Mouse (Mus musculus) adrenal gland, adult (tissue): ENCODE data around the gene Fam198b.

Experiments
- DNase-seq, 2 experiments: peaks; one replicate each; pipeline ENCODE4 v3.0.0; 2022 to 2023; ENCODE audit warnings: low spot score in 1 of 2; ENCODE audit not compliant: inconsistent age in 2 of 2

Gene Fam198b

GRCm38 (mm10) chr3:79884761-79885189 lies 442 bp downstream of the Fam198b start:
- peak; percentile 68 to 88 for DNase-seq

GRCm38 (mm10) chr3:79885686-79886356 lies 1.5 kb downstream of the Fam198b start:
- DNase-seq: peak; percentile 62 to 84

- peak; percentile 35 to 60 for DNase-seq
These were observed 2.2 kb downstream of the Fam198b start for GRCm38 (mm10) chr3:79886357-79887091.

GRCm38 (mm10) chr3:79887161-79887855 lies 3.0 kb downstream of the Fam198b start:
- no peak for DNase-seq

- no peak for DNase-seq
These were observed 3.6 kb downstream of the Fam198b start for GRCm38 (mm10) chr3:79887966-79888365.

- DNase-seq: peak in 1 of 2 experiments; percentile 21
These were observed 13.4 kb downstream of the Fam198b start for GRCm38 (mm10) chr3:79897534-79898370.

- no peak for DNase-seq
These were observed 14.2 kb downstream of the Fam198b start for GRCm38 (mm10) chr3:79898514-79898913.

GRCm38 (mm10) chr3:79899906-79900305 lies 15.6 kb downstream of the Fam198b start:
- DNase-seq: no peak

- DNase-seq: no peak
These were observed 16.2 kb downstream of the Fam198b start for GRCm38 (mm10) chr3:79900502-79900901.

- no peak for DNase-seq
These were observed 17.0 kb downstream of the Fam198b start for GRCm38 (mm10) chr3:79901321-79901720.

- no peak for DNase-seq
These were observed 17.4 kb downstream of the Fam198b start for GRCm38 (mm10) chr3:79901734-79902133.

GRCm38 (mm10) chr3:79903803-79904202 lies 19.5 kb downstream of the Fam198b start:
- peak in 1 of 2 experiments; percentile 42 for DNase-seq

GRCm38 (mm10) chr3:79904238-79904757 lies 20.0 kb downstream of the Fam198b start:
- no peak for DNase-seq

GRCm38 (mm10) chr3:79905397-79905796 lies 21.1 kb downstream of the Fam198b start:
- DNase-seq: no peak

GRCm38 (mm10) chr3:79906250-79907045 lies 22.1 kb downstream of the Fam198b start:
- no peak for DNase-seq

- peak in 1 of 2 experiments; percentile 51 for DNase-seq
These were observed 22.9 kb downstream of the Fam198b start for GRCm38 (mm10) chr3:79907223-79907622.

- no peak for DNase-seq
These were observed 26.2 kb downstream of the Fam198b start for GRCm38 (mm10) chr3:79910375-79911141.

- DNase-seq: no peak
These were observed 26.8 kb downstream of the Fam198b start for GRCm38 (mm10) chr3:79911166-79911565.

- no peak for DNase-seq
These were observed 29.7 kb downstream of the Fam198b start for GRCm38 (mm10) chr3:79914012-79914411.
